Mouse (Mus musculus): ENCODE measurements around the gene Lyrm1. TPM values are rescaled to one million over a fixed set of nuclear protein-coding genes. Genes with fewer than 3 reads are reported as not detected.

The Lyrm1 gene
- polyA plus RNA-seq, 1 experiment, result 0.17 TPM

DNA sequence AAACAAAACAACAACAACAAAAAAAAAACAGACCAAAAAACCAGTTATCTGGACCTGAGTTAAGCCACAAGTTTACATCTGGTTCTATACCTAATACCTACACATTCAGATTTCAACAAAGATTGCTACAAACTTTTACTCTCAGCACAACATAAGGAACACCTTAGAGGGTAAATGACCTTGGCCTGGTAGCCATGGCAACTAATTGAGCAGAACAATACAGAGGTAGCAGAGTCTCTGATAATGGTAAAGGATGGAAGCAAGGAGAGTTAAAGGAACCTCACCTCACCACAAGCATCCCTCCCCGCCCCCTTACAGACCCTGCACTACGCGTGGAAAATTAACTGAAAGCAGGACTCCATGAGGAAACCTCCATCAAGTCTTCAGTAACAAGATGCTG lies 35.5 kb upstream of the Lyrm1 start:
- Histone ChIP-seq H3K4me1 (ENCODE audit: control insufficient read depth) (peaks cover 22% of the 10 kb centered on the region), H3K4me3 (replicated peaks) (no peak overlapping the region), H3K36me3 (ENCODE audit: control insufficient read depth) (peaks cover 17% of the 10 kb centered on the region), H3K9me3 (ENCODE audit: control insufficient read depth, low read length) (no peaks in the 10 kb centered on the region), H3K27me3 (ENCODE audit: control insufficient read depth) (no peaks in the 10 kb centered on the region)
- TF ChIP-seq TAL1 (IDR thresholded peaks at IDR 0.05; ENCODE audit: low read length) (no peak), GATA1 (IDR thresholded peaks at IDR 0.05; ENCODE audit: low read length) (no peak)

DNA sequence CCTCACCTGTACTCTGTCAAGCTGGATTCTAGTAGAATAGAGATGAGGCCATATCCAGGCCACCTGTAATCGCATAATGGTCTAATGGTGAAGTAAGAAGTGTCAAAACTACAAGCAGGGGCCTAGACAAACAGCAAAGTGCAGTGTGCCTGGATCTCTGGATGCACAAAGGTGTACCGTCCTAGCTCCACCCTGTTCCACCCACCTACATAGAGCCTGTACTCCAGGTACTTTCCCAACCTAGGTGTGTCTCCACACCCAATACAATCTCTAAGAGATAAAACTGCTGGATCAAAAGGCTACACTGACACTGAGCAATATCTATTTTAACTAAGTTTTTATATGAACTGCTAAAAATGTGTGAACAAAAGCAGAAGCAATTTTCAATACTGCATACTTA lies 35.1 kb upstream of the Lyrm1 start:
- no peaks in the 10 kb centered on the region for H3K9me3 ChIP-seq (ENCODE audit: control insufficient read depth, low read length)
- peaks cover 17% of the 10 kb centered on the region for H3K36me3 ChIP-seq (ENCODE audit: control insufficient read depth)
- peaks cover 23% of the 10 kb centered on the region for H3K4me1 ChIP-seq (ENCODE audit: control insufficient read depth)
- H3K4me3 ChIP-seq (replicated peaks), result no peak overlapping the region
- H3K27me3 ChIP-seq (ENCODE audit: control insufficient read depth), result no peaks in the 10 kb centered on the region
- no peak for TF ChIP-seq GATA1 (IDR thresholded peaks at IDR 0.05; ENCODE audit: low read length)
- no peak for TF ChIP-seq TAL1 (IDR thresholded peaks at IDR 0.05; ENCODE audit: low read length)

DNA sequence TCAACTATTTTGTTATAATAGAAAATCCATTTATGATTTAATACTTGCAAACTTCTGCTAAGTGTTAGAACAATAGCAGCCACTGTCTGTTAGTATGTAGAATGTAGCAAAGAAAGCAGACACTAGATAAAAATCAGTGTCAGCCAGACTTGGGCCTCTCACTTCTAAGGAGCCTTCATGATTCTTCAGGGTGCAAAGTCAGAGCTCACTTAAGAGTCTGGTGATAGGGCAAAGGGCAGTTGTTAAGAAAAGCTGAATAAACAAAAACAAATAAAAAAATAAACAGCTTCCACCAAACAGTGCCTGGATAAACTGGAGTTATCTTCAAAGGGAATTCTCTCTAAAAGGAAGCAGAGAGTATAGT lies 34.7 kb upstream of the Lyrm1 start:
- Histone ChIP-seq H3K27me3 (ENCODE audit: control insufficient read depth) (no peaks in the 10 kb centered on the region), H3K36me3 (ENCODE audit: control insufficient read depth) (peaks cover 17% of the 10 kb centered on the region), H3K9me3 (ENCODE audit: control insufficient read depth, low read length) (no peaks in the 10 kb centered on the region), H3K4me3 (replicated peaks) (no peak overlapping the region), H3K4me1 (ENCODE audit: control insufficient read depth) (peaks cover 23% of the 10 kb centered on the region)
- TF ChIP-seq TAL1 (IDR thresholded peaks at IDR 0.05; ENCODE audit: low read length) (no peak), GATA1 (IDR thresholded peaks at IDR 0.05; ENCODE audit: low read length) (no peak)

DNA sequence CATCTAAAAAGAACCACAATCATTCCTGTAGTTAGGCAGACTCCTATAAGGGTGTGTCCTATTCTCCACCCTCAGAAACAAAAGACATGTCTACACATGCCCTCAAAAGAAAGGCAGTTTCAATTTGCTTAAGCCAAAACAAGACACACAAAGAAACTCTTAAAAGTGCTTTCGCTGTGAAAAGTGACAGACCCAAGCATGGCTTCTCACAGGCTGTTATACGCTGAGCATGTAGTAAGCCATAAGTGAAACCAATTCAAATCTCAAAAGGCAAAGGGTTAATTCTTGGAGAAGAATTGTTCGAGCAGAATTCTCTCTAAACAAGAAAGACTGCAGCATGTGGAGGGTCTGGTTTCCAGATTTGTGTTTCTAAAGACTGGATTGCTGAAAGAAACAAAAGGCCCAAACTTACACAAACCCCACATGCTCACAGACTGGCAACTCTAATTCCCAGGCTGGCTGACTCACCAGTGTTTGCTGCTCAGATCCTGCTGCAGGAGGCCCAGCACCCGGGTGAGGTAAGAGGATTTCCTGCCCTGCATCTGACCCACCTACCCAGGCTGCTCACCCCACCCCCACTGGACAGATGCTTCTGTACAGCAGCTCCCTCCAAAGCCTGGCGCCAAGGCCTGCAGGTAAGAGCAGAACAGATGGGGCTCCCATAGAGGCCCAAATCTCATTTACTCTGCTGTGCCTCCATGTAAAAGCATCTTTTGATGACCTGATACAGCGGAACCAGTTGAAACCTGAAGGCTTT lies 34.1 kb upstream of the Lyrm1 start:
- Histone ChIP-seq H3K9me3 (ENCODE audit: control insufficient read depth, low read length) (no peaks in the 10 kb centered on the region), H3K4me1 (ENCODE audit: control insufficient read depth) (peaks cover 23% of the 10 kb centered on the region), H3K36me3 (ENCODE audit: control insufficient read depth) (peaks cover 17% of the 10 kb centered on the region), H3K4me3 (replicated peaks) (no peak overlapping the region), H3K27me3 (ENCODE audit: control insufficient read depth) (no peaks in the 10 kb centered on the region)
- TF ChIP-seq GATA1 (IDR thresholded peaks at IDR 0.05; ENCODE audit: low read length) (no peak), TAL1 (IDR thresholded peaks at IDR 0.05; ENCODE audit: low read length) (no peak)

DNA sequence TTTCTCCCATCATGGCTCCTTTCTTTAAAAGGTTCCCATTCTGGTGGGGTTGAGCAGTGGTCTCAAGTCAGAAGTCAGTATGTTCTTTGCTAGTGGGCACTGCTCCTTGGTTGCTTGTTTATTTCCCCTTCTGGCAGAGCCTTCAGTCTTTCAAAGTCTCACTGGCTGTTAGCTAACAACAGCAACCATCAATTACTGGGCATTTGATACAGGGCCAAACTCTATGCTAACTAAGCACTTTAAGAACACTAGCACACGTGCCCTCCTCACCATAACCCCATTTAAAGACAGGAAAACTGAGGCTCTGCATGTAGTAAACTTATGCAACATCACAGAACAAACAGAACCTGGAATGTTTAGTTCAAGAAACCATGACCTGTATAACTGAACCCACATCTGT lies 33.5 kb upstream of the Lyrm1 start:
- no peaks in the 10 kb centered on the region for H3K27me3 ChIP-seq (ENCODE audit: control insufficient read depth)
- TF ChIP-seq TAL1 (IDR thresholded peaks at IDR 0.05; ENCODE audit: low read length) (no peak), GATA1 (IDR thresholded peaks at IDR 0.05; ENCODE audit: low read length) (no peak)
- peaks cover 23% of the 10 kb centered on the region for H3K4me1 ChIP-seq (ENCODE audit: control insufficient read depth)
- H3K4me3 ChIP-seq (replicated peaks), result no peak overlapping the region
- peaks cover 15% of the 10 kb centered on the region for H3K36me3 ChIP-seq (ENCODE audit: control insufficient read depth)
- no peaks in the 10 kb centered on the region for H3K9me3 ChIP-seq (ENCODE audit: control insufficient read depth, low read length)

DNA sequence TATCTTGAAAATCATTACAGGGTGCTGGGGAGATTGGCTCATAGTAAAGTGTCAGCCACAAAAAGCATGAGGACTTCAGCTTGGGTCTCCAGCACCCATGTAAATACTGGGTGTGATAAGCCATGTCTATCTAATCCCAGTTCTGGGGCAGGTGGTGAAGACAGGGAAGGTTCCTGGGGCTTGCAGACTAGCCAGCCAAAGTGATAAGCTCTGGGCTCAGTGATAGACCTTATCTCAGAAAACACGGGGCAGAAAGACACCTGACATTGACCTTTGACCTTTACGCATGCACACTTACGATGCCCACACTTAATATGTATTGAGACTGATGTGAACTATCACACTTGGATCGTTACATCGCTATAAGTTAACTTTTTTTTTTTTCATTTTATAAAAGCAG lies 31.2 kb upstream of the Lyrm1 start:
- H3K36me3 ChIP-seq (ENCODE audit: control insufficient read depth), result peaks cover 2% of the 10 kb centered on the region

DNA sequence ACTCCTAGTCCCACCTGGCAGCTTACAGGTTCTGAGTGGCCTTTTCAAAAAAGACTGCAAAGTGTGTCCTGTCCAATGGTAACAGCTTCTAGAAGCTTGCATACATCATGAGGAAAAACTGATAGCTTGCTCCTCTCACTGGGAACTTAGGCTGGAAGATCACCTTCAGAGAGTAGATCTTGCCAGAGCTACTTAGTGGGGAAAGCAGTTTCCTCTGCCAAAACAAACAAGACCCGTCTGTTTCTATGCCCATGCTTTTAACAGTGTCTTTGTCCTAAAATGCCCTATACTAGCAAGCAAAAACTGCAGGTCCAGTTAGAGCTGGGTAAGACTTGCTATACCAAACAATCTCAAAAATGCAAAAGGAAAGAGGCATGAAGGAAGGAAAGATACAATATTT lies 29.5 kb upstream of the Lyrm1 start:
- Histone ChIP-seq H3K4me1 (ENCODE audit: control insufficient read depth) (peaks cover 20% of the 10 kb centered on the region), H3K9me3 (ENCODE audit: control insufficient read depth, low read length) (no peaks in the 10 kb centered on the region), H3K4me3 (replicated peaks) (no peak overlapping the region), H3K36me3 (ENCODE audit: control insufficient read depth) (no peaks in the 10 kb centered on the region), H3K27me3 (ENCODE audit: control insufficient read depth) (no peaks in the 10 kb centered on the region)
- no peak for TF ChIP-seq GATA1 (IDR thresholded peaks at IDR 0.05; ENCODE audit: low read length)
- TF ChIP-seq TAL1 (IDR thresholded peaks at IDR 0.05; ENCODE audit: low read length), result no peak

More for the DNA sequence above, 31.2 kb upstream of the Lyrm1 start:
- Histone ChIP-seq H3K9me3 (ENCODE audit: control insufficient read depth, low read length) (no peaks in the 10 kb centered on the region), H3K4me3 (replicated peaks) (no peak overlapping the region), H3K27me3 (ENCODE audit: control insufficient read depth) (no peaks in the 10 kb centered on the region), H3K4me1 (ENCODE audit: control insufficient read depth) (peaks cover 23% of the 10 kb centered on the region)
- TF ChIP-seq TAL1 (IDR thresholded peaks at IDR 0.05; ENCODE audit: low read length) (no peak), GATA1 (IDR thresholded peaks at IDR 0.05; ENCODE audit: low read length) (no peak)

DNA sequence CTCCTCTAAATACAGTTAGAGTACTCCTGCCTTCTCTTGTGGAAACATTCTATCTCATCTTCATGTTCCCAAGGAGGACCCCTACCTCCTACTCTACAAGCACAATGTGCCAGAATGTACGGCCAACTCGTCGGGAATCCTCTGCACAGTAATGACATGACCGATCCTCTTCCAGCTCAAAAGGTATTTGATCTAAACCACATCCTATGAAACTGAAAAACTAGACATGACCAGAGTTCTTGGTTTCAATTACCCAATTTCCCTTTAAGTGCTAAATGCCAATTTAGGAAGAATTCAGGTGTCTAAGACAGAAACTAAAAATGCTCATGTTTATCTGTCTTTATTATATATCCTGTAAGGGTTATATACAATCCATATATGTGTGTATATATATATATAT lies 23.5 kb upstream of the Lyrm1 start:
- H3K36me3 ChIP-seq (ENCODE audit: control insufficient read depth), result no peaks in the 10 kb centered on the region
- no peak for TF ChIP-seq GATA1 (IDR thresholded peaks at IDR 0.05; ENCODE audit: low read length)
- no peak for TF ChIP-seq TAL1 (IDR thresholded peaks at IDR 0.05; ENCODE audit: low read length)
- H3K4me3 ChIP-seq (replicated peaks), result no peak overlapping the region
- no peaks in the 10 kb centered on the region for H3K27me3 ChIP-seq (ENCODE audit: control insufficient read depth)
- H3K4me1 ChIP-seq (ENCODE audit: control insufficient read depth), result no peaks in the 10 kb centered on the region
- no peaks in the 10 kb centered on the region for H3K9me3 ChIP-seq (ENCODE audit: control insufficient read depth, low read length)

DNA sequence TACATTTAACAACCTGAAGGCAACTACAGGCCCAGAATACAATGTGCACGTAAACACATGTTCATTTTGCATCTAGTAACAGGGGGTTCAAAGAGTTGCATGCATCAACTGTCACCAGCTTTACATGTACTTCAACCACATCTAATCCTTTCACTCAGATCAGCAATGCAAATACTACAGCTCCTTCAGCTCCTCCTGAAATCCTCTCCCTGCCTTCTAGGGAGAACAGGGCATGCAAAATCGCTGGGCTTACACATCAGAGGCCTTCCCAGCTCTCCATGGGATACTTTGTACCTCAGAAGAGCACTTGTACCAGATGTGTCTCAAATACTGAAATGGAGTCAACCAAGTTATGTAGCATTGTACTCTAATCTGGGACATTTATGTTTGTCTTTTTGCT lies 22.6 kb upstream of the Lyrm1 start:
- H3K36me3 ChIP-seq (ENCODE audit: control insufficient read depth), result no peaks in the 10 kb centered on the region
- TF ChIP-seq TAL1 (IDR thresholded peaks at IDR 0.05; ENCODE audit: low read length), result no peak
- no peak for TF ChIP-seq GATA1 (IDR thresholded peaks at IDR 0.05; ENCODE audit: low read length)
- no peaks in the 10 kb centered on the region for H3K9me3 ChIP-seq (ENCODE audit: control insufficient read depth, low read length)
- no peaks in the 10 kb centered on the region for H3K4me1 ChIP-seq (ENCODE audit: control insufficient read depth)
- H3K4me3 ChIP-seq (replicated peaks), result no peak overlapping the region
- H3K27me3 ChIP-seq (ENCODE audit: control insufficient read depth), result no peaks in the 10 kb centered on the region

Data from erythroblast, embryonic 14.5 days (primary cell).